Mouse (Mus musculus) CD4-positive naive resting alpha-beta T cell, adult 76 days (primary cell): ENCODE measurements around the gene Gopc. TPM values are rescaled to one million over a fixed set of nuclear protein-coding genes. Genes with fewer than 3 reads are reported as not detected.

Experiments used
- total RNA-seq: library from RNA; stranded (reverse); gene quantifications from one replicate; pipeline ENCODE4 v1.2.4, GENCODE M21; 2023

Gene Gopc
- total RNA-seq = 16.5 TPM

GRCm38 (mm10) chr10:52381845-52382591, at the start of gene Gopc:
Gene Gopc (minus strand): TSS chr10:52382124.

GRCm38 (mm10) chr10:52417299-52417997, 35.5 kb upstream of the Gopc start, which contains the start of gene Nus1:
Gene Nus1 (plus strand): TSS chr10:52417547.

GRCm38 (mm10) chr10:52388922-52389430, 7.1 kb upstream of the Gopc start, which contains the start of gene Nepn:
Gene Nepn (plus strand): TSS chr10:52388972.

GRCm38 (mm10) chr10:52358467-52358866, 23.5 kb downstream of the Gopc start, which contains the start of gene Gm26741:
Gene Gm26741 (plus strand): TSS chr10:52358767.

Other genes starting within 250 kb of the Gopc start
- not detected for gene Ros1, start 186.9 kb downstream of the Gopc start, total RNA-seq
- 0.26 TPM for gene Dcbld1, start 148.5 kb downstream of the Gopc start, total RNA-seq
- not detected for gene Gm26741, start 23.4 kb downstream of the Gopc start, total RNA-seq
- not detected for gene Nepn, start 6.8 kb upstream of the Gopc start, total RNA-seq
- gene Nus1, start 35.4 kb upstream of the Gopc start, total RNA-seq = 39.8 TPM